Comparison of ENCODE assay signal across 8 mouse cellular contexts in genomic region chr7:145110657-145111251, GRCm38 (mm10).
DNase-seq lines count a peak whose midpoint lies in the region; ATAC-seq and TF ChIP-seq lines count a peak whose summit lies in the region.

No protein-coding gene starts in this region.

- TF ChIP-seq CTCF in bone marrow, adult 2 months (IDR thresholded peaks at IDR 0.05; ENCODE audit: control insufficient read depth, insufficient read depth, low read length), result no peak
- no peak for TF ChIP-seq CTCF in liver, postnatal 0 days (IDR thresholded peaks at IDR 0.05; ENCODE audit: low read depth)

- TF ChIP-seq EP300 in liver, postnatal 0 days (IDR thresholded peaks at IDR 0.05; ENCODE audit: low read depth), result no peak

- peak overlapping the region; percentile 70 for H3K27ac ChIP-seq in bone marrow, adult 2 months (ENCODE audit: control insufficient read depth, insufficient read depth, low read depth, low read length, poor library complexity)
- peak overlapping the region; percentile 93 for H3K27ac ChIP-seq in intestine, embryonic 16.5 days (ENCODE audit: low read length)
- H3K27ac ChIP-seq in liver, postnatal 0 days (ENCODE audit: low read depth), result peak overlapping the region; percentile 84

- H3K9me3 ChIP-seq in intestine, embryonic 16.5 days (ENCODE audit: control insufficient read depth, low read length), result no peaks in the 10 kb centered on the region
- no peaks in the 10 kb centered on the region for H3K9me3 ChIP-seq in liver, postnatal 0 days (ENCODE audit: low read length)

- H3K4me1 ChIP-seq in bone marrow, adult 2 months (ENCODE audit: control insufficient read depth, insufficient read depth, low read length), result peaks cover 11% of the 10 kb centered on the region; the same call in 1 of the 2 replicates
- peaks cover 26% of the 10 kb centered on the region for H3K4me1 ChIP-seq in intestine, embryonic 16.5 days (ENCODE audit: control insufficient read depth, insufficient read depth, low read length)
- peaks cover 14% of the 10 kb centered on the region for H3K4me1 ChIP-seq in liver, postnatal 0 days (ENCODE audit: insufficient read depth)

- no peaks in the 10 kb centered on the region for H3K36me3 ChIP-seq in intestine, embryonic 16.5 days (ENCODE audit: control insufficient read depth, insufficient read depth, low read length)
- no peaks in the 10 kb centered on the region for H3K36me3 ChIP-seq in liver, postnatal 0 days (replicated peaks; ENCODE audit: insufficient read depth, low read length)

- TF ChIP-seq POLR2A in bone marrow, adult 2 months (IDR thresholded peaks at IDR 0.05; ENCODE audit: borderline replicate concordance, control insufficient read depth, low read depth, low read length), result no peak

- peak; percentile 60 for DNase-seq in layer of hippocampus, adult 9-11 months
- no peak for DNase-seq in layer of hippocampus, adult 18-20 months (ENCODE audit: low spot score in 2 of 2)
- DNase-seq in heart, adult 18-20 months, result peak; percentile 74 to 89
- DNase-seq in liver, postnatal 0 days, result peak; percentile 55
- DNase-seq in ovary, postnatal 36 days (ENCODE audit: low spot score), result peak; percentile 42
- DNase-seq in T-cell, adult 2 months (ENCODE audit: low spot score), result no peak

- H3K4me3 ChIP-seq in bone marrow, adult 2 months (replicated peaks; ENCODE audit: control insufficient read depth, low read depth, low read length), result peak overlapping the region; percentile 48
- H3K4me3 ChIP-seq in intestine, embryonic 16.5 days (ENCODE audit: low read length), result peak overlapping the region; percentile 24
- H3K4me3 ChIP-seq in liver, postnatal 0 days (ENCODE audit: low read depth, low read length), result peak overlapping the region; percentile 15; the same call in 1 of the 2 replicates

- H3K4me2 ChIP-seq in intestine, embryonic 16.5 days (ENCODE audit: low read depth, low read length), result peak overlapping the region; percentile 46
- H3K4me2 ChIP-seq in liver, postnatal 0 days (ENCODE audit: low read depth, low read length), result peak overlapping the region; percentile 60

- ATAC-seq in intestine, embryonic 16.5 days, result peak; percentile 48
- ATAC-seq in liver, postnatal 0 days, result peak; percentile 33

- WGBS in bone marrow, adult 2 months, result 3% methylated on average over 10 of the region's 10 CpGs
- 20% methylated on average over 10 of the region's 10 CpGs for WGBS in intestine, embryonic 16.5 days
- WGBS in liver, postnatal 0 days (ENCODE audit: insufficient replicate concordance), result 24% methylated on average over 10 of the region's 10 CpGs

- H3K9ac ChIP-seq in intestine, embryonic 16.5 days (ENCODE audit: low read depth, low read length), result peak overlapping the region; percentile 46
- H3K9ac ChIP-seq in liver, postnatal 0 days (replicated peaks), result 0 out of 2 replicates have a peak overlapping the region, but pooled peaks have one; percentile 8

- no peaks in the 10 kb centered on the region for H3K27me3 ChIP-seq in intestine, embryonic 16.5 days (replicated peaks; ENCODE audit: control insufficient read depth, insufficient read depth, low read length)
- H3K27me3 ChIP-seq in liver, postnatal 0 days (ENCODE audit: insufficient read depth, low read length), result no peaks in the 10 kb centered on the region

Comparison
In these comparisons a context has a peak if more than half of its experiments do, and no peak if none do; other contexts are left out.
1. DNase-seq: peak in layer of hippocampus, adult 9-11 months (single experiment), heart, adult 18-20 months (2 of 2), liver, postnatal 0 days (single experiment) and ovary, postnatal 36 days (single experiment); none in layer of hippocampus, adult 18-20 months (0 of 2) and T-cell, adult 2 months (single experiment).
2. Peak in every context shown above with its lines, with median percentiles within 50 percentile points of each other: H3K27ac ChIP-seq and H3K4me3 ChIP-seq.